ENCODE assay signal across 23 mouse cellular contexts in genomic region chr2:4757218-4757617, GRCm38 (mm10). TPM values are rescaled to one million over a fixed set of nuclear protein-coding genes. Genes with fewer than 3 reads are reported as not detected.
"Had no signal": no experiment of that assay in that cellular context is flagged by ENCODE, and none has a peak within 500 bp of the region (broad histone marks: within the 10 kb centered on the region; RNA-seq: fewer than 3 reads in every experiment).

No protein-coding gene starts in this region.

- ATAC-seq: forebrain, embryonic 16.5 days; hindbrain, embryonic 16.5 days; inflammation-experienced regulatory T-cells, adult 6 months; intestine, embryonic 15.5 days; intestine, postnatal 0 days had no signal

- H3K27ac ChIP-seq: gastrocnemius, adult 2 months; heart, adult 2 months; hindbrain, embryonic 10.5 days; hindbrain, embryonic 12.5 days; hindbrain, embryonic 14.5 days; intestine, embryonic 15.5 days; layer of hippocampus, adult 2 months; left cerebral cortex, adult 2 months; limb, embryonic 13.5 days had no signal

- DNase-seq: gastrocnemius, adult 2 months; gastrocnemius, postnatal 10 days; gastrocnemius, postnatal 25 days; heart, adult 2 months; heart, postnatal 10 days; heart, postnatal 4 days; kidney, adult 18-20 months; kidney, adult 8-10 months; kidney, postnatal 10 days; kidney, postnatal 25 days; kidney, postnatal 4 days had no signal

- H3K27me3 ChIP-seq: heart, embryonic 12.5 days; hindbrain, embryonic 12.5 days; intestine, embryonic 15.5 days; limb, embryonic 13.5 days had no signal

- H3K4me2 ChIP-seq: heart, embryonic 12.5 days; hindbrain, embryonic 12.5 days; hindbrain, embryonic 14.5 days; intestine, embryonic 15.5 days; limb, embryonic 13.5 days had no signal

- H3K4me3 ChIP-seq: gastrocnemius, adult 2 months; heart, adult 2 months; heart, embryonic 12.5 days; hindbrain, embryonic 10.5 days; hindbrain, embryonic 12.5 days; intestine, embryonic 15.5 days; layer of hippocampus, adult 2 months; left cerebral cortex, adult 2 months; limb, embryonic 13.5 days had no signal

- H3K9me3 ChIP-seq: heart, embryonic 12.5 days; hindbrain, embryonic 10.5 days; hindbrain, embryonic 12.5 days; intestine, embryonic 15.5 days; limb, embryonic 13.5 days had no signal

- H3K4me1 ChIP-seq: heart, embryonic 12.5 days; hindbrain, embryonic 10.5 days; hindbrain, embryonic 12.5 days; intestine, embryonic 15.5 days; limb, embryonic 13.5 days had no signal

- H3K36me3 ChIP-seq: heart, embryonic 12.5 days; hindbrain, embryonic 12.5 days; intestine, embryonic 15.5 days; limb, embryonic 13.5 days had no signal

- H3K9ac ChIP-seq: heart, embryonic 12.5 days; hindbrain, embryonic 12.5 days; hindbrain, embryonic 14.5 days; intestine, embryonic 15.5 days; limb, embryonic 13.5 days had no signal

RNA-seq across cellular contexts. Expression of gene Bend7, which starts 39.6 kb away (rescaled TPM):
- polyA plus RNA-seq: inflammation-experienced regulatory T-cells, adult 6 months had no signal
